Mouse (Mus musculus): ENCODE results near the gene Nupl1.

- TF ChIP-seq CTCF (conservative IDR thresholded peaks at IDR 0.05; ENCODE audit: low read length) (no peak), NANOG (IDR thresholded peaks at IDR 0.05; ENCODE audit: borderline replicate concordance, low read length) (no peak)
Measured at GRCm38 (mm10) chr14:60275301-60276276, 24.4 kb upstream of the Nupl1 start.

All from E14TG2a.4 (cell line).